Mouse (Mus musculus): ENCODE results near the gene Lgals3. TPM values are rescaled to one million over a fixed set of nuclear protein-coding genes. Genes with fewer than 3 reads are reported as not detected.
A peak's percentile ranks its signal among the peaks of the same experiment; 100 is the strongest.

Gene Lgals3
- polyA plus RNA-seq, 1 experiment: 4,976 TPM

DNA sequence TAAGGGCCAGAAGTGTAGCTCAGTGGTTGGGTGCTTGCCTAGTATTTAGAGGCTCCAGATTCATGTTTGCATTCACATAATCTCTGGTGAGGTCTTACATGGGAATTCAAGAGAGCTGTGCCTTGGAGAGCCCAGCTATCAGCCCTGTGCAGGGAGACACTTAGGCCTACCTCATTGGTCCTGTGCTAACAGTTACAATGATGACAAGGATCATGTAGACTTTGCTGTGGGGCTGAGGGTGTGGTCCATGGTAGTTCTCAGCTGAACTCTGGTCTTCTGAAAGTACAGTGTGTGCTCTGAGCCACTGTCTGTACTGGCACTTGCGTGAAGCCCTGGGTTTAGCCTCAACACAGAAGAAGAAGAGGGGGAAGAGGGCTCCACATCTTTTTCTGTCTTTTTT, 20.8 kb upstream of the Lgals3 start:
- H3K4me1 ChIP-seq (ENCODE audit: control insufficient read depth, insufficient read depth, low read length): peaks cover 40% of the 10 kb centered on the region
- H3K27ac ChIP-seq (ENCODE audit: insufficient read depth, low read depth, low read length): no peak overlapping the region
- no peak overlapping the region for H3K4me3 ChIP-seq (ENCODE audit: insufficient read depth, low read length)
- TF ChIP-seq POLR2A (IDR thresholded peaks at IDR 0.05; ENCODE audit: borderline replicate concordance, low read depth, low read length): no peak
- TF ChIP-seq CTCF (IDR thresholded peaks at IDR 0.05; ENCODE audit: low read depth, low read length): no peak

- peak overlapping the region; percentile 97 for H3K27ac ChIP-seq (ENCODE audit: insufficient read depth, low read depth, low read length)
- peaks cover 64% of the 10 kb centered on the region for H3K4me1 ChIP-seq (ENCODE audit: control insufficient read depth, insufficient read depth, low read length)
- TF ChIP-seq POLR2A (IDR thresholded peaks at IDR 0.05; ENCODE audit: borderline replicate concordance, low read depth, low read length): no peak
- TF ChIP-seq CTCF (IDR thresholded peaks at IDR 0.05; ENCODE audit: low read depth, low read length): no peak
- no peak overlapping the region for H3K4me3 ChIP-seq (ENCODE audit: insufficient read depth, low read length)
These were observed 16.6 kb upstream of the Lgals3 start for GRCm38 (mm10) chr14:47350974-47351373.

- TF ChIP-seq POLR2A (IDR thresholded peaks at IDR 0.05; ENCODE audit: borderline replicate concordance, low read depth, low read length) (no peak), CTCF (IDR thresholded peaks at IDR 0.05; ENCODE audit: low read depth, low read length) (no peak)
- Histone ChIP-seq H3K4me3 (ENCODE audit: insufficient read depth, low read length) (no peak overlapping the region), H3K4me1 (ENCODE audit: control insufficient read depth, insufficient read depth, low read length) (peaks cover 73% of the 10 kb centered on the region), H3K27ac (ENCODE audit: insufficient read depth, low read depth, low read length) (peak overlapping the region; percentile 97)
These were observed 15.3 kb upstream of the Lgals3 start for GRCm38 (mm10) chr14:47352272-47352671.

DNA sequence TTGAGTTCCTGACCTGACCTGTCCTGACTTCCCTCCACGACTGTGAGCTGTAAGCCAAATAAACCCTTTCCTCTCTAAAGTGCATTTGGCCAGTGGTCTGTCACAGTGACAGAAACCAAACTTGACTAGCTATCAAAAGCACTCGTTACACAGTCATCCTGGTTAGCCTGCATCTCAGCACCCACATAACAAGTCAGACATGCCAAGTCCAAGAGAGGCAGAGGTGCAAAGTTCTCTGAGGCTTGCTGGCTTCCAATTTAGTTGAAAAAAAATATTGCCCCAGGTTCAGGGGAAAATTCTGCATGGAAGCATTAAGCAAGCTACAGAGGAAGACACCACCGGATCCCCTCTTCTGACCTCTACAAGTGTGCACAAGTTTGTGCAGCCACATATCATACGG, 14.3 kb upstream of the Lgals3 start:
- peaks cover 77% of the 10 kb centered on the region for H3K4me1 ChIP-seq (ENCODE audit: control insufficient read depth, insufficient read depth, low read length)
- H3K27ac ChIP-seq (ENCODE audit: insufficient read depth, low read depth, low read length): peak overlapping the region; percentile 30
- H3K4me3 ChIP-seq (ENCODE audit: insufficient read depth, low read length): no peak overlapping the region
- no peak for TF ChIP-seq CTCF (IDR thresholded peaks at IDR 0.05; ENCODE audit: low read depth, low read length)
- TF ChIP-seq POLR2A (IDR thresholded peaks at IDR 0.05; ENCODE audit: borderline replicate concordance, low read depth, low read length): no peak

DNA sequence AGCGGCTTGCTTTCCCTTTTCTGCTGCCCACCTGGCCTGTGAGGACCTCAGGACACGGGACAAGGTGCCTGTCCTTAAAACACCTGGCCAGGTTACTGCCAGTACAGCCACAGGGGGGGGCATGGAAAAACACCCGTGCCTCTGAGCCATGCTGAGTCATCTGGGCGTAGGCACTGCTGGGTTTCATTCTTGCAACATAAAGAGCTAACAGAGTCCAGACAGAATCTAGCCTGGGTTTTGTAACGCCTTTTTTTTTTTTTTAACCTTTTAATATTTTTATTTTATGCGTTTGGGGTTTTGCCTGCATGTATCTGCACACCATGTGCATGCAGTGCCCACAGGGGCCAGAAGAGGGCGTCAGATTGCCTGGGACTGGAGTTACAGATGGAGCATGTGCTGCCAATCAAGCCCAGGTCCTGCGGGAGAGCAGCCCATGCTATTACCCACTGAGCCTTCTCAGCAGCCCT, 13.4 kb upstream of the Lgals3 start:
- H3K4me1 ChIP-seq (ENCODE audit: control insufficient read depth, insufficient read depth, low read length): peaks cover 74% of the 10 kb centered on the region
- H3K4me3 ChIP-seq (ENCODE audit: insufficient read depth, low read length): no peak overlapping the region
- peak overlapping the region; percentile 80 for H3K27ac ChIP-seq (ENCODE audit: insufficient read depth, low read depth, low read length)
- TF ChIP-seq POLR2A (IDR thresholded peaks at IDR 0.05; ENCODE audit: borderline replicate concordance, low read depth, low read length) (no peak), CTCF (IDR thresholded peaks at IDR 0.05; ENCODE audit: low read depth, low read length) (peak; percentile 81)

- Histone ChIP-seq H3K27ac (ENCODE audit: insufficient read depth, low read depth, low read length) (peak overlapping the region; percentile 80), H3K4me1 (ENCODE audit: control insufficient read depth, insufficient read depth, low read length) (peaks cover 74% of the 10 kb centered on the region), H3K4me3 (ENCODE audit: insufficient read depth, low read length) (no peak overlapping the region)
- no peak for TF ChIP-seq CTCF (IDR thresholded peaks at IDR 0.05; ENCODE audit: low read depth, low read length)
These were observed 12.6 kb upstream of the Lgals3 start for GRCm38 (mm10) chr14:47354948-47355347.

GRCm38 (mm10) chr14:47356622-47357021, 10.9 kb upstream of the Lgals3 start:
- TF ChIP-seq POLR2A (IDR thresholded peaks at IDR 0.05; ENCODE audit: borderline replicate concordance, low read depth, low read length) (no peak), CTCF (IDR thresholded peaks at IDR 0.05; ENCODE audit: low read depth, low read length) (no peak)
- Histone ChIP-seq H3K4me1 (ENCODE audit: control insufficient read depth, insufficient read depth, low read length) (peaks cover 75% of the 10 kb centered on the region), H3K4me3 (ENCODE audit: insufficient read depth, low read length) (no peak overlapping the region), H3K27ac (ENCODE audit: insufficient read depth, low read depth, low read length) (no peak overlapping the region)

DNA sequence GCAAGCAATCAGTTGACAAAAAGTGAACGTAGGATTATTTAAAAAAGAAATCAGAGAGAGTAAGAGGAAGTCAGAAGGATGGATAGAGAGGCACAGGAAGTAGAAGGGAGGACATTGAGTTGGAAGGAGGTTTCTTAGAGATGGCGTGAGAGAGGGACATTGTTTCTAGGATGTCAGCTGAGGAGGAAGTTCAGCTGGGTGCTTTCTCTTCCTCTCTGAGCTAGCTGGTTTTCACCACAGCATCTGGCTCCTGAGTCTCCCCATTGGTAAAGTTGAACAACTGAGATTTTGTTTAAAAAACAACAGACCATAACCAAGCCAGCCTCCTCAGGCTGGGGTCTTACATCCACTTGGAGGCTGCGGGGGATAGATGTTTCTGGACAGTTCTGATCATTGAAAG, 7.9 kb upstream of the Lgals3 start:
- peak overlapping the region; percentile 98 for H3K27ac ChIP-seq (ENCODE audit: insufficient read depth, low read depth, low read length)
- no peak overlapping the region; the same call in 1 of the 2 replicates for H3K4me3 ChIP-seq (ENCODE audit: insufficient read depth, low read length)
- peaks cover 73% of the 10 kb centered on the region for H3K4me1 ChIP-seq (ENCODE audit: control insufficient read depth, insufficient read depth, low read length)
- TF ChIP-seq POLR2A (IDR thresholded peaks at IDR 0.05; ENCODE audit: borderline replicate concordance, low read depth, low read length) (no peak), CTCF (IDR thresholded peaks at IDR 0.05; ENCODE audit: low read depth, low read length) (no peak)

GRCm38 (mm10) chr14:47361418-47361817, 6.1 kb upstream of the Lgals3 start:
- TF ChIP-seq CTCF (IDR thresholded peaks at IDR 0.05; ENCODE audit: low read depth, low read length) (no peak), POLR2A (IDR thresholded peaks at IDR 0.05; ENCODE audit: borderline replicate concordance, low read depth, low read length) (no peak)
- Histone ChIP-seq H3K4me3 (ENCODE audit: insufficient read depth, low read length) (peak overlapping the region; percentile 31), H3K27ac (ENCODE audit: insufficient read depth, low read depth, low read length) (peak overlapping the region; percentile 98), H3K4me1 (ENCODE audit: control insufficient read depth, insufficient read depth, low read length) (peaks cover 79% of the 10 kb centered on the region)

DNA sequence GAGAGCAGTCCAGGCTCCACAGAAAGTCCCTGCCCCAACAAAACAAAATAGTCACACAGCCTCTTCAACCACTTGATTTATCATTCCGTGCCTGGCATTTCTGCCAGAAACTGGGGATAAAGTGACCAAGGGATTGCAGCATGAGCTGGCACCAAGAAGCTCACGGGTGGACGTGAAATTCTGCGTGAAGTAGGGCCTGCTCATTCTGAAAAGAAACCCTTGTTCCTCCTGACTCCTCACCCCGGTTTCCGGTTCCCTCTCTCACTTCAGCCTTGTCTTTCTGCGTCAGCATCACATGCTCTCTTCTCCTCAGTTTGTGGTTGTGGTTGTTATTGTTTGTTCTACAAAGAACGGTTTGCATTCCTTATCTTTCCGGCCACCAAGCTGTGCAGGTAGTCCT, 5.7 kb upstream of the Lgals3 start:
- peaks cover 79% of the 10 kb centered on the region for H3K4me1 ChIP-seq (ENCODE audit: control insufficient read depth, insufficient read depth, low read length)
- H3K27ac ChIP-seq (ENCODE audit: insufficient read depth, low read depth, low read length): peak overlapping the region; percentile 98
- H3K4me3 ChIP-seq (ENCODE audit: insufficient read depth, low read length): peak overlapping the region; percentile 31; the same call in 1 of the 2 replicates
- no peak for TF ChIP-seq CTCF (IDR thresholded peaks at IDR 0.05; ENCODE audit: low read depth, low read length)
- TF ChIP-seq POLR2A (IDR thresholded peaks at IDR 0.05; ENCODE audit: borderline replicate concordance, low read depth, low read length): no peak

Measured in bone marrow macrophage, adult 2 months (primary cell).